Mouse (Mus musculus): ENCODE results near the gene Gm26920.

The Gm26920 gene

GRCm38 (mm10) chr7:30053591-30053990, 36.6 kb downstream of the Gm26920 start:
- no peak for DNase-seq (ENCODE audit: low spot score)

DNA sequence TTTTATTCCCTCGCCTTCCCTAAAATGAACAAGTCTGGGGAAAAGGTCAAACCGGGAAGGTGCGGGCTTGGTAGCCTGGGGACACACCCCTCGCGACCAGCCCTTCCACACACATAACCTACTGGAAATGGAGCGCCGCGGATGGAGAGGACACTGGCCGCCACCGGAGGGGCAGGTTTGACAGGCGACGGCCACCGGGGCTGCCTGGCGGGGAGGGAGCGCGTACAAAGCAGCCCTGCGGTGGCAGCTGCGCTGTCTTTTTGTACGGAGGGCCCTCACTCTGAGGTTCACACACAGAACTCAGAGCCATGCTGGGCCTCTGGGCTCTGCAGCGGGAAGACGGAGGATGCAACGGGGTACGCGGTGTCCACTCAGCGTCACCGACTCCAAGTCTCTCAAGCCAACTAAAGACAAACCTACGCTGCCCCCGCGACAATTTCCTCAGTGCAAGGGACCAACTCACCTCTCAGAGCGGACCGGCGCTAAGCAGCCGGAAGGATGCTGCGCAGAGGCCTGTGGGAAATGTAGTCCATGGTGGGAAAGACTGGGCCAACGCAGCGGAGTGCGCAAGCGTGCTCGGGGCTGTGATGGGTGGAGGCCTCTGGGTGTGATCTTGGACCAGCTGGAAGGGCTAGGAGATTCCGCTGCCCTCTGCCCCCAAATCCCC, 39.2 kb downstream of the Gm26920 start, which contains the start of gene Zfp14:
Gene Zfp14, minus strand, starts transcription at position 499 of the 667 bp plus-strand sequence.
- DNase-seq (ENCODE audit: low spot score) = peak; percentile 94

GRCm38 (mm10) chr7:30048126-30048525, 42.1 kb downstream of the Gm26920 start:
- DNase-seq (ENCODE audit: low spot score) = no peak

DNA sequence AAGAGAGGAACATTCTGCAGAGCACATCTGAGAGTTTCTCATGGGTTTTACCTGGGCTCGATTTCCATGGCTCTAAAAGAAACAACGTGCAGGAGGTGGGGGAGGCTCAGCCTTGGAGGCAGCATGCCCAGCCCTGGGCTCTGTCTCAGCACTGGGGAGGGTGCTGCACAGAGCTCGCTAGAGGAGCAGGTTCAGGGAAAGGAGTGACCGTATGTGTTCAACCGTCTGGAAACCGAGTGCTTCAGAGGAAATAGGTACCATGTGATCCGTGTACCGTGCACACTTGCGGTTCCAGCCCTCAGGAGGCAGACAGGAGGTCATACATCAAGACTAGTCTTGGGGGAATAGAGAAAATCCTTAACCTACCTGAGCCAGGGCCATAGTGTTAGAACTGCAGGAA, 45.9 kb downstream of the Gm26920 start:
- no peak for DNase-seq (ENCODE audit: low spot score)

DNA sequence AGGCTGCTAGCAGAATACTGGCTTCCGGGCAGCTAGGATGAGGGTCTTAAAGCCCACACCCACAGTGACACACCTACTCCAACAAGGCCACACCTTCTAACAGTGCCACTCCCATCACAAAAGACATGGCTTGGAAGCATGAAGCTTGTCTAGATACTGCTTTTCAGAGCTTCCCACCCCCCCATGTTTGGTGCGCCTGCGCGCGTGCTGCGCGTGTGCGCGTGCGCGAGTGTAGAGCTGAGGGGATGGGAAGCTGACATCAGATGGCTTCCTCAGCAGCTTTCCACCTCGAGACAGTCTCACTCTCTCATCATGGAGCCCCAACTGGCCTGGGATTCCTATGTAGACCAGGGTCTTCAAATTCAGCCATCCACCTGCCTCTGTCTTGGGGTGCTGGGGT, 55.9 kb downstream of the Gm26920 start:
- DNase-seq (ENCODE audit: low spot score) = no peak

DNA sequence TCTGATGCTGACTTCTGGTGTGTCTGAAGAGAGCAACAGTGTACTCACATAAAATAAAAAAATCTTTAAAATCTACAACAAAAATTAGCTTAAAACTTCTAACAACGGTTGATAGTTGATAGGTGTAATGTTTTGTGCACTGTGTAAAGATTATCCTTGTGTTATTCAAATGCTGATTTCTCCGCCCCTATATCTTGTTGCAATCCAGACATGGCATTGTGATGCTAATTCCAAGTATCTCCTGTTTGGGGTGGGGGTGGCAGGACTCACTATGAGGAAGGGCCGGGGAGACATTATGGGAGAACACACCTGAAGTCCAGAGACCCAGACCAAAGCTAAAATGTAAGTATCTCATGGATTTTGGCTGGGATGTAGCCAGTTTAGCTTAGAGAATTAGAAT, 58.8 kb downstream of the Gm26920 start:
- DNase-seq (ENCODE audit: low spot score) = no peak

- DNase-seq (ENCODE audit: low spot score) = peak; percentile 22
Observed at GRCm38 (mm10) chr7:30030677-30031076, 59.5 kb downstream of the Gm26920 start.

- no peak for DNase-seq (ENCODE audit: low spot score)
Observed at GRCm38 (mm10) chr7:30028572-30028971, 61.6 kb downstream of the Gm26920 start.

GRCm38 (mm10) chr7:30027331-30027730, 62.9 kb downstream of the Gm26920 start:
- DNase-seq (ENCODE audit: low spot score) = no peak

DNA sequence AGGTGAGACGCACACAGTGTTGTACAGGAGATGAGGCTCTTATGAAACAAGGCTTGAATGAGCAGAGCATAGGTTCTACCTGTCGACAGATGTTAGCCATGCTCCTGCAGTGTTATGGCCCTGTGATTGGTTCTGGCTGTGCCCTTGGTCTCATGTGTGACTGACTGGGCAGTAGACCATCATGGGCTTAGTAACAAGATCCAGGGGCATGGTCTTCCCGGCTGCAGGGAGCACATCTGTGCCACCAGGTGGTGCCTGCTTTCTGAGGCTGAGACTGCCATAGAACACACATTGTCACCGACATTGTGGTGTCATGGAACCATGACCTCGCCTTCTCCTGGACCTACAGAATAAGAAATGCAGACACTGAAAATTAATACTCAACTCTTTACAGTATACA, 64.9 kb downstream of the Gm26920 start:
- no peak for DNase-seq (ENCODE audit: low spot score)

DNA sequence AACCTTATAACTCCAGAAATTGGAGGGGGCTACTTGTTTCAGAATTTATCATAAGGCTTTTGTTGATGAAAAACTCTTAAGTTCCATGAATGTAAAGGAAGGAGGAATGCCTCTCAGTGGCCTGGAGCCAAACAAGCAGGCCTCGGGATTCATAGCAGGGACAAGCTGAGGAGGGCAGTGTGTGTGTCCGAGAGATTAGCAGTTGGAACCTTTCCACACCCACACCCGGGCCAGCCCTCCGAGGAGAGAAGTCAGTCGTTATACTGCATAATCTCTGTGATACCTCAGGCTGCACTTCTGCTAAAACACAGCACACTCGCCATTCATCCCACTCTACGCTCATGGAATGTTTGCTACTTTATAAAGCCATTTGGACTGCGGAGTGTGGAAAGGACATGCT, 66.4 kb downstream of the Gm26920 start:
- DNase-seq (ENCODE audit: low spot score) = no peak

DNA sequence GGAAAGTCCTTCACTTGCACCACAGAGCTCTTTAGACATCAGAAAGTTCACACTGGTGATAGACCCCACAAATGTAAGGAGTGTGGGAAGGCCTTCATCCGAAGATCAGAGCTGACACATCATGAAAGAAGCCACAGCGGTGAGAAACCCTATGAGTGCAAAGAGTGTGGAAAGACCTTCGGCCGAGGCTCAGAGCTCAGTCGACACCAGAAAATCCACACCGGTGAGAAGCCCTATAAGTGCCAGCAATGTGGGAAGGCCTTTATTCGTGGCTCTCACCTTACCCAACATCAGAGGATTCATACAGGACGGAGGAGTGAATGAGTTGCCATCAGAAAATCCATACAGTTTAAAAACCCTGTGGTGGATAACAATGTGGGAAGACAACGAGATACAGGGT, 66.9 kb downstream of the Gm26920 start:
- DNase-seq (ENCODE audit: low spot score) = no peak

DNA sequence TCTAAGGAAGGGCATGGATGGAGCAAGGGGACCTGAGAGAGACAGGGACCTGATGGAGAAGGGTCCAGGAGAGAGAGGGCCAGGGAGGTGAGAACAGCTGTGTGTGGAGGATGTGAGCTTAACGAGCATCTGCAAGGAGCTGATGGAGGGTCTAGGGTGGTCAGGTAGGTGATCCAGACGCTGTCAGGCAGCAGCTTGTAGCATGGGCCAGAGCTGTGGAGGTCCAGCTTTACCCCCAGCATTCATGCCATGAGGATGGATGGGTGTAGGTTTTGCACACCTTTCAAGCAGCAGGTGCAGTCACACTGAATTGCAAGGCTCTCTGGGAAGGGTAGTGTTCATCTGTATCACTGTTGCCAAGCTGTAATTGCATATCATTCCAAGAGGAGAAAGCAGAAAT, 70.7 kb downstream of the Gm26920 start:
- DNase-seq (ENCODE audit: low spot score) = no peak

GRCm38 (mm10) chr7:30017226-30017625, 73.0 kb downstream of the Gm26920 start:
- DNase-seq (ENCODE audit: low spot score) = no peak

DNA sequence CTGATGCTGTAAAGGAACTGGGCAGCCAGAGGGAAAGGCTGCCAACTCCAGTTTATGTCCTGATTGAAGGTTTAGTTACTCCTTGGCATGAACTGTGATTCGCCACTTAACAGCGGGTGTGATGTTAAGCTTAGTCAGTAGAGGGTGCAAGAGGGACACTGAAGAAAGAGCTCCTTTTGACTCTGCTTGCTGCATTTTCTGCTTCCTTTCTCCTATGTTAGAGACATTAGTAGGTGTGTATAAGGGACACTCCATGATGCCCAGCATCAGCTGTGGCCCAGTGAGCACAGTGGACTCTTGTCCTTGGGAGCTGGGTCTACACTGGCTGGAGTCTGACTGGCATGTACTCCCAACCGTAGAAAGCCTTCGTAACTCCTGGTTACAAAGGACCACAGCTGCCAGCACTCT, 77.2 kb downstream of the Gm26920 start:
- peak; percentile 76 for DNase-seq (ENCODE audit: low spot score)

- peak; percentile 17 for DNase-seq (ENCODE audit: low spot score)
Observed at GRCm38 (mm10) chr7:30010551-30011195, 79.5 kb downstream of the Gm26920 start.

DNA sequence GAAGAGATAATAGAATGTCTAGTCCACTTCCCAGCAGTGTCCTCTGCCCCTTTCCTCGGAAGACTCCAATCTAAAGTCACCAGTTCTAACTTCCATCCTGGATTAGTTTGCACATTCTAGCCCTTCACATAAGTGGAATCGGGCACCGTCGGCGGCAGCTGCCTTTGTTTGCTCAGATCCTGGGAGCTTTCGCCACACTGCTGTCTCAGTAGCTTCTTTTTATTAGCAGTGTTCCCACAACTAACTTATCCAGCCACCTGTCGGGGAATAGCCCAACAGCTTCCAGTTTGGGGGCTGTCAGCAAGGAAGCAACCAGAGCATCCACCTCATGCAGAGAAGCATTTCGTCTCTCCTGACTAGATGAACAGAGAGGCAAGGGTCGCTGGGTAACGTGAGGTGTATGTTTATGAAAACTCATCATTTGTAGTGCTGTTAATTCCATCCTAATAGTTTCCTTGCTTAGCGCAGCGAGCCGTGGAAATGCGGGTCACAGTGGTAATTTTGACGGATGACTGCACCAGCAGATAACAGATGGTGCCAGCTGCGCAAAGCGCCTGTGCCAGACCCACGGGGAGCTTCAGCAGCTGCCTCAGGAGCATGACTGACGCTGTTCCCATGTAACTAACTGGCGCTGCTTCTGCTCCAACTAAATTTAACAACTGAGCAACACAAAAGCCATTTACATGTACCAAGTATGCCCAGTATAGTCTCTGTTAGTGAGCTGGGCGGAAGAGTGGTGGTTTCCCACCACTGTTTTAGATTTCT, 80.7 kb downstream of the Gm26920 start:
- DNase-seq (ENCODE audit: low spot score) = peak; percentile 83

DNA sequence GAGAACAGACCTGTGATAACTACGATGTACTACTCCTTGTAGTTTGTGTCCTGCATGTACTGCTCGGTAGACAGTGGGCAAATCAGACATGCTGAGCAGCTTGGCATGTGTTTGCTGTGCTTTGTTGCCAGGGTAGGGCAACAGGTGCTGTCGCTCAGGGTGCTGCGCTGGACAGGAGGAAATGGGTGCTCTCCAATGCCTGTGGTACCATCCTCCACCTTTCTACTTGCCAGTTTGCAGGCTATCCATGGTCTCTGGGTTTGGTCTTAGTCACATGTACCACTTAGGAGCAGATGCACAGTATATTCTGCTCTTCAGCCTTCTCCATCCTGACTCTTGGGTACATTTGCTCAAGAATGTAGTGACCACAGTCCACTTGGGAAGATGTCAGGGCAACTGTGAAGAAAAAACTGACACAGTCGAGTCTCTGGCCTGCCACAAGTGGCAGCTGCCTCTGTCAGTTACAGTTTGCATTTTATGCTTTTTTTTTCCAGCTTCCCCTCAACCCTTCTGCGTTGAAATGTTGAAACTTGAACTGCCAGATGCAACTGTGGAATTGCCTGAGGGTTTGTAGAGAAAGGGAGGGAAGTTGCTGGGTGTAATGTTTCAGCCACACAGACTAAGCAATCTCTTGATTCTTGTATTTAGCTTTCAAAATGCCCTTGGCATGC, 82.1 kb downstream of the Gm26920 start:
- DNase-seq (ENCODE audit: low spot score) = no peak

DNA sequence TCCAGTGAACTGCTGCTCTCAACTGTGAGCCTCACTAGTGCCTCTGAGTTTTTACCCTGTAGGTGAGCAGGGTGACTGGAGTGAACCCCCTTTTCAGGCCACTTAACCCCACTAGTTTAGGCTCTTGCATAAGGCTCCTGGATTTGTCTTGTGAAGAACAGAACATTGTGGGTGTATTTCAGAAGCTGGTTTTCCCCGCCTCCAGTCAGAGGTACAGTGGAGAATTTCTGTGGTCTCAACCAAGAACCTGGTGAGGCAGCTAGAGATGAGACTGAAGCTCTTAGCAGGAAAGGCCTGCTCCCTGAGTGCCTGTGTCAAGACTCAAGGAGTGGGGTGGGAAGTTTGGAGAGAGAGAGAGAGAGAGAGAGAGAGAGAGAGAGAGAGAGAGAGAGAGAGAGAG, 82.6 kb downstream of the Gm26920 start:
- DNase-seq (ENCODE audit: low spot score) = no peak
